In the genomic region with DNA sequence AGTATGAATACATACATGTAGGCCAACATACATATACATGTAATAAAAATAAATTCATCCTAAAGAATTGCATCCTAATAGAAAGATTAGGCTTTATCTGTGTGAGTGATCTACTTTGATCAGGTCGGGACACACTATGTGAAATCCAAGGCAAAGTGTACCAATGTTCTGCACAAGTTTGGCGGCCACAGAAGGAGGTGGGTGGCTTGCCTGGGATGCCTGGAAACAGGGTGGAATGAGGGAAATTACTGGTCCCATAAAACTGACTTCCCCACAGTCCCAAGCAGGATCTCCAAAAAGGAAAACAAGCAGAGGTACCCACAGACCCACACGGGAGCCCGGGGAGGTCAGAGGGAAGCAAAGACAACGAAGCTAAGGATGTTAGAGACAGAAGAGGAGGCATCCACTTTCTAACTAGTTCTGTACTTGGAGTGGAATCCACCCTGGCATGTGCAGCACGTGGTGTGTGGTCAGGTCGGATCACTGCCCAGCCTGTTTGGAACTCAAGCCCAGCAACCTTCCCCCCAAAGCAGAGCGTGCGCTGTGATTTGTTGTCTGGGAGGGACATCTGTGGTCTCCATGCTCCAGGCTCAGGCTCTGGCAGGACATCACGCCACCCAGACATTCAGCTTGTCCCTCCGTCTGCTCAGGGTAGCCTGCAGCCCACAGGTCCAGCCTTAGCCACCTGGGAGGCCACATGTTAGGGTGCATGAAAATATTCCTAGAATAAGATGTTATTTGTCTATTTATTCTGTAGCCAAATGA, we compare ENCODE assay signal across 14 mouse cellular contexts.
"Had no signal": no experiment of that assay in that cellular context is flagged by ENCODE, and none has a peak within 500 bp of the region (broad histone marks: within the 10 kb centered on the region; RNA-seq: fewer than 3 reads in every experiment).

No protein-coding gene starts in this region.

- H3K4me2 ChIP-seq: intestine, embryonic 15.5 days; liver, embryonic 11.5 days; lung, embryonic 14.5 days; midbrain, embryonic 12.5 days; neural tube, embryonic 13.5 days had no signal

- DNase-seq: kidney, adult 2 months; kidney, postnatal 25 days; lung, embryonic 14.5 days; lung, postnatal 10 days; lung, postnatal 4 days; right cerebral cortex, adult 18-20 months; right cerebral cortex, postnatal 25 days; thymus, postnatal 4 days had no signal

- H3K4me1 ChIP-seq: intestine, embryonic 15.5 days; midbrain, embryonic 12.5 days; neural tube, embryonic 13.5 days had no signal

- H3K27ac ChIP-seq: intestine, embryonic 15.5 days; limb, embryonic 10.5 days; midbrain, embryonic 12.5 days; neural tube, embryonic 13.5 days had no signal

- H3K9ac ChIP-seq: intestine, embryonic 15.5 days; lung, embryonic 14.5 days; midbrain, embryonic 12.5 days; neural tube, embryonic 13.5 days had no signal

- H3K9me3 ChIP-seq: intestine, embryonic 15.5 days; limb, embryonic 10.5 days; midbrain, embryonic 12.5 days; neural tube, embryonic 13.5 days had no signal

- ATAC-seq: intestine, embryonic 15.5 days; midbrain, embryonic 16.5 days had no signal

- H3K36me3 ChIP-seq: intestine, embryonic 15.5 days; limb, embryonic 10.5 days; midbrain, embryonic 12.5 days; neural tube, embryonic 13.5 days had no signal

- H3K4me3 ChIP-seq: intestine, embryonic 15.5 days; limb, embryonic 10.5 days; midbrain, embryonic 12.5 days; neural tube, embryonic 13.5 days had no signal

- H3K27me3 ChIP-seq: intestine, embryonic 15.5 days; midbrain, embryonic 12.5 days; neural tube, embryonic 13.5 days had no signal
